Mouse (Mus musculus) colon, adult 2 months (tissue): ENCODE results near the gene Rorb. TPM values are rescaled to one million over a fixed set of nuclear protein-coding genes. Genes with fewer than 3 reads are reported as not detected.

Experiments
- polyA plus RNA-seq: library from polyadenylated mRNA; depleted of rRNA; stranded (reverse); fragments of >200 nt; gene quantifications from 2 replicates; pipeline ENCODE4 v1.2.3, GENCODE M21; 2012; rRNA removed

The Rorb gene
- polyA plus RNA-seq: 0.05 TPM in 2 replicates

GRCm38 (mm10) chr19:19110793-19111427, at the start of gene Rorb:
Gene Rorb, minus strand, starts transcription at chr19:19111196.

